Mouse (Mus musculus): ENCODE results near the gene Lsm10. TPM values are rescaled to one million over a fixed set of nuclear protein-coding genes. Genes with fewer than 3 reads are reported as not detected.

Lsm10 gene
- polyA plus RNA-seq, 1 experiment, result 21.2 TPM

GRCm38 (mm10) chr4:126117116-126117515 lies 20.7 kb downstream of the Lsm10 start:
- WGBS, result 83% methylated on average over 8 of the region's 8 CpGs
- H3K4me1 ChIP-seq (ENCODE audit: control insufficient read depth, insufficient read depth, low read length), result no peaks in the 10 kb centered on the region; the same call in 1 of the 2 replicates
- TF ChIP-seq POLR2A (IDR thresholded peaks at IDR 0.05; ENCODE audit: borderline replicate concordance, control insufficient read depth, low read depth, low read length) (no peak), CTCF (IDR thresholded peaks at IDR 0.05; ENCODE audit: control insufficient read depth, insufficient read depth, low read length) (no peak)
- H3K27ac ChIP-seq (ENCODE audit: control insufficient read depth, insufficient read depth, low read depth, low read length, poor library complexity), result no peak overlapping the region
- no peak overlapping the region for H3K4me3 ChIP-seq (replicated peaks; ENCODE audit: control insufficient read depth, low read depth, low read length)

- no peak for TF ChIP-seq CTCF (IDR thresholded peaks at IDR 0.05; ENCODE audit: control insufficient read depth, insufficient read depth, low read length)
- no peak for TF ChIP-seq POLR2A (IDR thresholded peaks at IDR 0.05; ENCODE audit: borderline replicate concordance, control insufficient read depth, low read depth, low read length)
- WGBS, result 91% methylated on average over 4 of the region's 4 CpGs
- H3K27ac ChIP-seq (ENCODE audit: control insufficient read depth, insufficient read depth, low read depth, low read length, poor library complexity), result no peak overlapping the region
- H3K4me3 ChIP-seq (replicated peaks; ENCODE audit: control insufficient read depth, low read depth, low read length), result no peak overlapping the region
- H3K4me1 ChIP-seq (ENCODE audit: control insufficient read depth, insufficient read depth, low read length), result no peaks in the 10 kb centered on the region; the same call in 1 of the 2 replicates
Measured at GRCm38 (mm10) chr4:126118651-126119050, 22.2 kb downstream of the Lsm10 start.

GRCm38 (mm10) chr4:126119051-126119450 lies 22.6 kb downstream of the Lsm10 start:
- Histone ChIP-seq H3K4me3 (replicated peaks; ENCODE audit: control insufficient read depth, low read depth, low read length) (no peak overlapping the region), H3K27ac (ENCODE audit: control insufficient read depth, insufficient read depth, low read depth, low read length, poor library complexity) (no peak overlapping the region), H3K4me1 (ENCODE audit: control insufficient read depth, insufficient read depth, low read length) (no peaks in the 10 kb centered on the region; the same call in 1 of the 2 replicates)
- 74% methylated on average over 1 of the region's 1 CpGs for WGBS
- TF ChIP-seq POLR2A (IDR thresholded peaks at IDR 0.05; ENCODE audit: borderline replicate concordance, control insufficient read depth, low read depth, low read length) (no peak), CTCF (IDR thresholded peaks at IDR 0.05; ENCODE audit: control insufficient read depth, insufficient read depth, low read length) (no peak)

GRCm38 (mm10) chr4:126120052-126120451 lies 23.6 kb downstream of the Lsm10 start:
- Histone ChIP-seq H3K4me1 (ENCODE audit: control insufficient read depth, insufficient read depth, low read length) (no peaks in the 10 kb centered on the region; the same call in 1 of the 2 replicates), H3K27ac (ENCODE audit: control insufficient read depth, insufficient read depth, low read depth, low read length, poor library complexity) (no peak overlapping the region), H3K4me3 (replicated peaks; ENCODE audit: control insufficient read depth, low read depth, low read length) (no peak overlapping the region)
- 76% methylated on average over 5 of the region's 5 CpGs for WGBS
- TF ChIP-seq POLR2A (IDR thresholded peaks at IDR 0.05; ENCODE audit: borderline replicate concordance, control insufficient read depth, low read depth, low read length) (no peak), CTCF (IDR thresholded peaks at IDR 0.05; ENCODE audit: control insufficient read depth, insufficient read depth, low read length) (no peak)

- 81% methylated on average over 2 of the region's 2 CpGs for WGBS
- no peak overlapping the region for H3K27ac ChIP-seq (ENCODE audit: control insufficient read depth, insufficient read depth, low read depth, low read length, poor library complexity)
- H3K4me1 ChIP-seq (ENCODE audit: control insufficient read depth, insufficient read depth, low read length), result no peaks in the 10 kb centered on the region; the same call in 1 of the 2 replicates
- TF ChIP-seq CTCF (IDR thresholded peaks at IDR 0.05; ENCODE audit: control insufficient read depth, insufficient read depth, low read length) (no peak), POLR2A (IDR thresholded peaks at IDR 0.05; ENCODE audit: borderline replicate concordance, control insufficient read depth, low read depth, low read length) (no peak)
- H3K4me3 ChIP-seq (replicated peaks; ENCODE audit: control insufficient read depth, low read depth, low read length), result no peak overlapping the region
Measured at GRCm38 (mm10) chr4:126120506-126120905, 24.1 kb downstream of the Lsm10 start.

GRCm38 (mm10) chr4:126123309-126124040 lies 27.1 kb downstream of the Lsm10 start:
- no peak overlapping the region for H3K27ac ChIP-seq (ENCODE audit: control insufficient read depth, insufficient read depth, low read depth, low read length, poor library complexity)
- TF ChIP-seq CTCF (IDR thresholded peaks at IDR 0.05; ENCODE audit: control insufficient read depth, insufficient read depth, low read length), result no peak
- no peak for TF ChIP-seq POLR2A (IDR thresholded peaks at IDR 0.05; ENCODE audit: borderline replicate concordance, control insufficient read depth, low read depth, low read length)
- H3K4me1 ChIP-seq (ENCODE audit: control insufficient read depth, insufficient read depth, low read length), result no peaks in the 10 kb centered on the region; the same call in 1 of the 2 replicates
- H3K4me3 ChIP-seq (replicated peaks; ENCODE audit: control insufficient read depth, low read depth, low read length), result no peak overlapping the region
- 91% methylated on average over 10 of the region's 10 CpGs for WGBS

- TF ChIP-seq CTCF (IDR thresholded peaks at IDR 0.05; ENCODE audit: control insufficient read depth, insufficient read depth, low read length) (no peak), POLR2A (IDR thresholded peaks at IDR 0.05; ENCODE audit: borderline replicate concordance, control insufficient read depth, low read depth, low read length) (no peak)
- 87% methylated on average over 11 of the region's 11 CpGs for WGBS
- H3K27ac ChIP-seq (ENCODE audit: control insufficient read depth, insufficient read depth, low read depth, low read length, poor library complexity), result no peak overlapping the region
Measured at GRCm38 (mm10) chr4:126130502-126130901, 34.1 kb downstream of the Lsm10 start.

GRCm38 (mm10) chr4:126131290-126132121 lies 35.1 kb downstream of the Lsm10 start:
- Histone ChIP-seq H3K4me1 (ENCODE audit: control insufficient read depth, insufficient read depth, low read length) (no peaks in the 10 kb centered on the region), H3K4me3 (replicated peaks; ENCODE audit: control insufficient read depth, low read depth, low read length) (no peak overlapping the region), H3K27ac (ENCODE audit: control insufficient read depth, insufficient read depth, low read depth, low read length, poor library complexity) (peak overlapping the region; percentile 44)
- TF ChIP-seq CTCF (IDR thresholded peaks at IDR 0.05; ENCODE audit: control insufficient read depth, insufficient read depth, low read length) (no peak), POLR2A (IDR thresholded peaks at IDR 0.05; ENCODE audit: borderline replicate concordance, control insufficient read depth, low read depth, low read length) (no peak)
- WGBS, result 34% methylated on average over 10 of the region's 10 CpGs

More at GRCm38 (mm10) chr4:126130502-126130901, 34.1 kb downstream of the Lsm10 start:
- Histone ChIP-seq H3K4me1 (ENCODE audit: control insufficient read depth, insufficient read depth, low read length) (no peaks in the 10 kb centered on the region), H3K4me3 (replicated peaks; ENCODE audit: control insufficient read depth, low read depth, low read length) (no peak overlapping the region)

Measured in bone marrow, adult 2 months (tissue).